Mouse (Mus musculus) inflammation-experienced regulatory T-cells, adult 16 weeks (primary cell): ENCODE data around the gene Gm4027. TPM values are rescaled to one million over a fixed set of nuclear protein-coding genes. Genes with fewer than 3 reads are reported as not detected.

ENCODE experiments used
- polyA plus RNA-seq: library from polyadenylated mRNA; unstranded; fragments of 100-300 nt; shearing (Covaris generic); gene quantifications from one replicate; pipeline ENCODE4 v1.2.1, GENCODE M21; 2017

Gm4027 gene
- not detected for polyA plus RNA-seq

DNA sequence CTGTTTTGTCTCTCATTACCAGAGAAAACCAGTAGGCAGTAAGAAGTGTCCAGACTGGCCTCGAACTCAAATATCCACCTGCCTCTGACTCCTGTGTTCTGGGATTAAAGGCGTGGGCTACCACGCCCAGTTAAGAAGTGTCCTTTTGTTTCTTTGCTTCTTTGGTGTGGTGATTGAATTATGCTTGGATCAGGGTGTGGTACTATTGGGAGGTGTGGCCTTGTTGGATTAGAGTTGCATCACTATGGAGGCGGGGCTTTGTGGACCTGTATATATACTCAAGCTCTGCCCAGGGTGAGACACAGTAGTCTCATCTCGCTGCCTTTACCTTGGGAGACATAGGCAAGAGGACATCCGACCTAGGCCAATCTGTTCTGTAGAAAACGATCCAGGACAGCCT is at the start of gene Gm4027:
Gene Gm4027 (plus strand): TSS at position 301 of the 400 bp plus-strand sequence.

DNA sequence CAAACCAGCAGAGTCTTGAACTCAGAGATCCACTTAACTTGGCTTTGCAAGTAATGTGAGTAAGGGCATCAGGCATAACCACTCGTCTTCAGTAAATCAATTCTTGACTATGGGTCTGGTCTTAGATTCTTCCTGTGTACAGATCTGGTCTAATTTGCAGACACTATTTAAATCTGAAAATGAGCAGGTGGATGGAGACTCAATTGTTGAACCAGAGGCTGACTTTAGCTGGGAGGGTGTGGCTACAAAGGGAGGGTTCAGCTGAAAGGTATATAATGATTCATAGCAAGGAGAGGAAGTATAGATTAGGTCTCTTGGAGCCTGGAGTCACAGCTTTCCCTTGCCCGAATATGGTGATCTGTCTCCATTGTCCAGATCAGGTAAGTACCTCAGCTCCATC is 16.3 kb upstream of the Gm4027 start, which contains the start of gene Oog1:
Gene Oog1 (plus strand): TSS at position 301 of the 400 bp plus-strand sequence.

DNA sequence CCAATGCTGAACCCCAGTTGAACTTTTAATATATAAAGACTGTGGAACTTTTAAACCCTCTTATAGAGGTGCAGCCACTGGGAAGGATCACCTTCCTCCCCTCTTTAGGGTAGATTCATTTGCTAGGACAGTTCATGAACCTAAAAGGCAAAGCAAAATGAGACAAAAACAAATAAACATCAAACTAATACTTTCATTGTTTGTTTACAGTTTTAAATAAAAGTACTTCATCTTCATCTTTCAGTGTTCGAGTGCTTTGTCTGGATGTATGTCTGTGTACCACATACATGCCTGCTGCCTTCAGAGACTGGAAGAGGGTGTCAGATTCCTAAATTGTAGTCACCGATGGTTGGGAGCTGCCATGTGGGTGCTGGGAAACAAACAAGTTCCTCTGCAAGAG is 25.9 kb downstream of the Gm4027 start, which contains the start of gene Gm16381:
Gene Gm16381 (minus strand): TSS at position 101 of the 400 bp plus-strand sequence.

Other genes starting within 250 kb of the Gm4027 start
- gene Sptlc2, start 230.5 kb upstream of the Gm4027 start, polyA plus RNA-seq = 133 TPM
- gene Slirp, start 175.0 kb upstream of the Gm4027 start, polyA plus RNA-seq = 78.4 TPM
- gene Alkbh1, start 174.9 kb upstream of the Gm4027 start, polyA plus RNA-seq = 84.3 TPM
- 215 TPM for gene Snw1, start 146.6 kb upstream of the Gm4027 start, polyA plus RNA-seq
- not detected for gene Gm5788, start 124.1 kb upstream of the Gm4027 start, polyA plus RNA-seq
- gene Gm8300, start 104.6 kb upstream of the Gm4027 start, polyA plus RNA-seq = not detected
- not detected for gene Oog1, start 16.2 kb upstream of the Gm4027 start, polyA plus RNA-seq
- not detected for gene Gm16381, start 25.8 kb downstream of the Gm4027 start, polyA plus RNA-seq
- not detected for gene Gm21319, start 156.9 kb downstream of the Gm4027 start, polyA plus RNA-seq
- gene Gm21936, start 176.6 kb downstream of the Gm4027 start, polyA plus RNA-seq = not detected
- not detected for gene BB287469, start 197.7 kb downstream of the Gm4027 start, polyA plus RNA-seq
- gene Gm2001, start 223.5 kb downstream of the Gm4027 start, polyA plus RNA-seq = not detected